In the genomic region with DNA sequence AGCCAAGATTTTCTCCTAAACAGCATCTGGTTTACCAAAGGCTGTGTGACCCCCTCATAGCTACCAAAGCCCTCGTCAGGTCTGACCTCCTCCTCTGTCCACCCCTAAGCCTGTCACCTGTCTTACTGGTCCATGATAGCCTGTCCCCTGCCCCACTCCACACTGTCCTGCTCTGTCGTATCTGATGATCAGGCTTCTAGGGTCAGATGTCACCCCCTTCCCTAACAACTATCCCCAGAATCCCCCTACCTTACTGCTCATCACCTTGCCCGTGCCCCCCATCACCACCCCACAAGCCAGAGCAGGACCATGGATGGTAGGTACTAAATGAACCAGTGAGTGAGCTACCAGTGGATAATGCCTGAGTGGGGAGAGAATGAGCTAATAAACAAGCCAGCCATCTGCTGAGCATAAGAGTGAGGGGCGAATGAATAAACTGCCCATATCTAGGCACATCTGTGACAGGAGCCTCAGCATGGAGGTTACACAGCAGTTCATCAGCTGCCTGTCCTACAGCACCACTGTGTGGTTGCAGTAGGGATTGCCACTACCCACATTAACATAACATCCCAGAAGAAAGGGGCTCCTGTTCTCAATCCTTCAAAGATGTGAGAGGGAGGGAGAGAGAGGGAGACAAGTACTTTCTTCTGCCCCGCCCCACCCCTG, we compare ENCODE assay signal across 8 mouse cellular contexts. TPM values are rescaled to one million over a fixed set of nuclear protein-coding genes. Genes with fewer than 3 reads are reported as not detected.
DNase-seq lines count a peak whose midpoint lies in the region; ATAC-seq lines count a peak whose summit lies in the region.

No protein-coding gene starts in this region.

- H3K9ac ChIP-seq in forebrain, embryonic 15.5 days (replicated peaks) = no peak overlapping the region
- H3K9ac ChIP-seq in intestine, embryonic 14.5 days (ENCODE audit: low read length) = no peak overlapping the region
- no peak overlapping the region for H3K9ac ChIP-seq in midbrain, embryonic 14.5 days (replicated peaks; ENCODE audit: low read length)

- H3K9me3 ChIP-seq in forebrain, embryonic 15.5 days = no peaks in the 10 kb centered on the region
- H3K9me3 ChIP-seq in intestine, embryonic 14.5 days (ENCODE audit: control insufficient read depth, low read length) = no peaks in the 10 kb centered on the region
- H3K9me3 ChIP-seq in midbrain, embryonic 14.5 days (ENCODE audit: control insufficient read depth, low read length) = no peaks in the 10 kb centered on the region

- peak; percentile 51 for DNase-seq in ovary, postnatal 14 days (ENCODE audit: low spot score)
- no peak for DNase-seq in ovary, adult 18-20 months (ENCODE audit: low spot score)
- peak; percentile 47 for DNase-seq in c-Kit-positive CD71-positive TER-119-positive erythroid progenitor cells, embryonic 14.5 days (ENCODE audit: low spot score)
- peak; percentile 83 for DNase-seq in intestine, embryonic 14.5 days (ENCODE audit: low spot score)
- DNase-seq in left cerebral cortex, postnatal 4 days = peak; percentile 77
- peak; percentile 88 for DNase-seq in midbrain, embryonic 14.5 days
- DNase-seq in spleen, postnatal 4 days (ENCODE audit: low spot score in 2 of 2) = peak; percentile 48 to 79

- WGBS in forebrain, embryonic 15.5 days = 35% methylated on average over 5 of the region's 5 CpGs
- 34% methylated on average over 5 of the region's 5 CpGs for WGBS in intestine, embryonic 14.5 days
- 33% methylated on average over 5 of the region's 5 CpGs for WGBS in midbrain, embryonic 14.5 days

- no peak overlapping the region for H3K4me3 ChIP-seq in forebrain, embryonic 15.5 days
- H3K4me3 ChIP-seq in intestine, embryonic 14.5 days (ENCODE audit: low read depth, low read length) = no peak overlapping the region
- H3K4me3 ChIP-seq in midbrain, embryonic 14.5 days (replicated peaks; ENCODE audit: low read depth, low read length) = no peak overlapping the region

- H3K27ac ChIP-seq in forebrain, embryonic 15.5 days (replicated peaks) = no peak overlapping the region
- H3K27ac ChIP-seq in intestine, embryonic 14.5 days (ENCODE audit: low read depth) = no peak overlapping the region
- no peak overlapping the region for H3K27ac ChIP-seq in midbrain, embryonic 14.5 days (replicated peaks; ENCODE audit: low read depth, low read length)

- H3K4me1 ChIP-seq in forebrain, embryonic 15.5 days = peaks cover 12% of the 10 kb centered on the region; the same call in 1 of the 2 replicates
- H3K4me1 ChIP-seq in intestine, embryonic 14.5 days (replicated peaks; ENCODE audit: control insufficient read depth, insufficient read depth, low read length) = no peaks in the 10 kb centered on the region
- 0 out of 2 replicates have a peak, but pooled peaks cover 2% of the 10 kb centered on the region for H3K4me1 ChIP-seq in midbrain, embryonic 14.5 days (ENCODE audit: control insufficient read depth, insufficient read depth, low read length)

- peak; percentile 70 for ATAC-seq in forebrain, embryonic 15.5 days (replicated peaks)
- peak; percentile 51 for ATAC-seq in intestine, embryonic 14.5 days (replicated peaks; ENCODE audit: low FRiP score, low TSS enrichment, low read depth)
- peak; percentile 66 for ATAC-seq in midbrain, embryonic 14.5 days (ENCODE audit: low FRiP score, low TSS enrichment)

- intact Hi-C loops in left cerebral cortex, postnatal 4 days (cut with DNase I) = loop anchor here (2.0 to 10.0 kb wide), 3 partner anchors 88 to 600 kb away; a partner anchor contains a TSS

- no peak overlapping the region for H3K4me2 ChIP-seq in forebrain, embryonic 15.5 days (replicated peaks)
- no peak overlapping the region for H3K4me2 ChIP-seq in intestine, embryonic 14.5 days (ENCODE audit: low read length)
- no peak overlapping the region for H3K4me2 ChIP-seq in midbrain, embryonic 14.5 days (ENCODE audit: low read length)

- peaks cover 11% of the 10 kb centered on the region for H3K27me3 ChIP-seq in forebrain, embryonic 15.5 days
- H3K27me3 ChIP-seq in intestine, embryonic 14.5 days (replicated peaks; ENCODE audit: control insufficient read depth, insufficient read depth, low read length) = peaks cover 11% of the 10 kb centered on the region
- H3K27me3 ChIP-seq in midbrain, embryonic 14.5 days (ENCODE audit: control insufficient read depth, insufficient read depth, low read length) = no peaks in the 10 kb centered on the region

- H3K36me3 ChIP-seq in forebrain, embryonic 15.5 days = no peaks in the 10 kb centered on the region
- H3K36me3 ChIP-seq in intestine, embryonic 14.5 days (ENCODE audit: control insufficient read depth, insufficient read depth, low read length) = no peaks in the 10 kb centered on the region
- no peaks in the 10 kb centered on the region for H3K36me3 ChIP-seq in midbrain, embryonic 14.5 days (ENCODE audit: control insufficient read depth, insufficient read depth, low read length)

RNA-seq across cellular contexts. Expression of a gene that starts 8.5 kb away (rescaled TPM):
- 94.2 and 95.7 TPM in 2 replicates for polyA plus RNA-seq in forebrain, embryonic 15.5 days (2015; fragmentation: Nextera tagmentation; extraction: Ambion mirVana)
- polyA plus RNA-seq in intestine, embryonic 14.5 days (2014; fragmentation: Nextera tagmentation; extraction: Ambion mirVana) = 80.8 and 87.3 TPM in 2 replicates
- total RNA-seq in left cerebral cortex, postnatal 4 days (2021) = 10 to 100 TPM; 43.2 to 48.2 TPM
- polyA plus RNA-seq in midbrain, embryonic 14.5 days (2014; fragmentation: Nextera tagmentation; extraction: Ambion mirVana) = 100 and 104 TPM in 2 replicates

RNA-seq across cellular contexts. Expression of a gene that starts 37.8 kb away (rescaled TPM):
- polyA plus RNA-seq in forebrain, embryonic 15.5 days (2015; fragmentation: Nextera tagmentation; extraction: Ambion mirVana) = 28.1 and 34.0 TPM in 2 replicates
- polyA plus RNA-seq in intestine, embryonic 14.5 days (2014; fragmentation: Nextera tagmentation; extraction: Ambion mirVana) = 15.2 and 17.5 TPM in 2 replicates
- total RNA-seq in left cerebral cortex, postnatal 4 days (2021) = 10 to 100 TPM; 71.7 to 72.2 TPM
- 11.0 and 11.2 TPM in 2 replicates for polyA plus RNA-seq in midbrain, embryonic 14.5 days (2014; fragmentation: Nextera tagmentation; extraction: Ambion mirVana)
